Mouse (Mus musculus) cerebellum, adult 2 months (tissue): ENCODE results near the gene Gars.

Source experiments
- CTCF ChIP-seq: fragments of 200-500 bp; IDR thresholded peaks from 2 replicates; pipeline ENCODE4 v1.5.1; 2011; ENCODE audit warnings: low read depth, mild to moderate bottlenecking, control low read depth, low read length, moderate library complexity, borderline replicate concordance; ENCODE audit not compliant: insufficient read depth
- POLR2A ChIP-seq: fragments of 200-500 bp; IDR thresholded peaks from 2 replicates; pipeline ENCODE4 v1.6.1; 2011; ENCODE audit warnings: low read length, control low read depth, borderline replicate concordance; ENCODE audit not compliant: insufficient read depth

DNA sequence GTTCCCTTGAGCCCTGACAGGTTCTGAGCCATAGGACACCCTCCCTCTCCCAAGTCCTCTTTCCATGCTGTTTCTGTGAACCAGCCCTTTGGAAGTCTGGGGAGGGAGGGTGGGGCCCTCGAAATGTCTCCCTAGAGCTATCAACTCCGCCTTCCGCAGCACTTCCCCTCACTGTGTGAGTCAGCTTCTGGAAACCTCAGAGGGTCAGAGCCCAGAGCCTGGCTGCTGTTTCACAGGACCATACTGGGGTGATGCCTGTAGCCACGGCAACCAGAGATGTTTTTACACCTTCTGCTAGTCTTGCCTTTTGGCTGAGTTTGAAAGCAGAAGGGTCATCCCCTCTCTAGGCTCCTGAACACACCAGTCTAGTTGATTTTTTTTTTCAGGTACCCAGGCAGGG is 85.2 kb downstream of the Gars start:
- no peak for TF ChIP-seq POLR2A
- no peak for TF ChIP-seq CTCF
